Mouse (Mus musculus): ENCODE measurements around the gene Nfatc2ip.
A peak's percentile ranks its signal among the peaks of the same experiment; 100 is the strongest.

Nfatc2ip gene

DNA sequence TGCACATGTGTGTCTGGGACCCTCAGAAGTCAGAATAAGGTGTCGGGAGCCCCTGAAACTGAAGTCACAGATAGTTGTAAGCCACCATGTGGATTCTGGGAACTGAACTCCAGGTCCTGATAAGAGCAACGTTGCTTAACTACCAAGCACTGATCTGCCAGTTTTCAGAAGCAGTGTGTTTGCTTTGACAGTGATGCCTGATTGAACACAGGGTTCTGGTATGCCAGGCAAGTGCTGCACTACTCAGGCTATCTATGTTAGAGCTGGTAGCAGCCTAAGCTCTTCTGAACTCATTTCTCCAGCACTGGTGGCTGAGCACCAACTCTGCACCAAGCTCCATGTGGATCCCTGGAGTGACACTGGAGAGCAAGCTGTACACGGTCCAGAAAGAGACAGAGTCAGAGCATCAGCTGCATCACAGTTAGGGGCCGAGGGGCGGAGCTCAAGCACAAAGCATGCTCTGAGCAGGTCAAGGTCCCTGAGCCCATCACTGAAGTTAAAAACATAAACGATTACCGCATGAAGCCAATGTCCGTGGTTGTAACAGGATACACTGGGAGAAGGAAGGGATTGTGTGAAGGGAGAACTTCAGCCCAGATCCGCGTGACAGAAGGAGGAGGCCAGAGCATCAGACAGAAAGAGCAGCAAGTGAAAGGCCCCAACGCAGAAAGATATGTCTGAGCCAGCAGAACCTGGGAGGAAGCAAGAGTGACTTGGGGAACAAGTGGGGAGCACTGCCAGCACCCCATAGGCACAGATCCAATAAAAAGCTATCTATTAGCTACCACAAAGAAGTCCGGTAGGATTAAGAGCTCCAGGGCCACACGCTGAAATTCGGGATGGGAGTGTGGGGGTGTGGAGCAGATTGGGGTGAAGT is 41.6 kb downstream of the Nfatc2ip start:
- no peak for DNase-seq

DNA sequence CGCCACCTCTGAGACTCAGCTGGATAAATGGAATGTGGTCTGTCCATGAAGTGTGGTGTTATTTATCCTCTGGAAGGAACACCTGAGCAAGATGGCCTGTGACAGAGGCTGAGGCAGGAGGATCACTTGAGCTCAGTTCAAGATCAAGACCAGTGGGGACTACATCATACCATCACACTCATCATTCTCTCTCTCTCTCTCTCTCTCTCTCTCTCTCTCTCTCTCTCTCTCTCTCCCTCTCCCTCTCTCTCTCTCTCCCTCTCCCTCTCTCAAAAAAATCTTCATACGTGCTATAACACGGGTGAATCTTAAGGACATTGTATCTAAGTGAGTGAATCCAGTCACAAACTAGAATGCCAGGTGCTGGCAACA is 42.6 kb downstream of the Nfatc2ip start:
- DNase-seq = no peak

DNA sequence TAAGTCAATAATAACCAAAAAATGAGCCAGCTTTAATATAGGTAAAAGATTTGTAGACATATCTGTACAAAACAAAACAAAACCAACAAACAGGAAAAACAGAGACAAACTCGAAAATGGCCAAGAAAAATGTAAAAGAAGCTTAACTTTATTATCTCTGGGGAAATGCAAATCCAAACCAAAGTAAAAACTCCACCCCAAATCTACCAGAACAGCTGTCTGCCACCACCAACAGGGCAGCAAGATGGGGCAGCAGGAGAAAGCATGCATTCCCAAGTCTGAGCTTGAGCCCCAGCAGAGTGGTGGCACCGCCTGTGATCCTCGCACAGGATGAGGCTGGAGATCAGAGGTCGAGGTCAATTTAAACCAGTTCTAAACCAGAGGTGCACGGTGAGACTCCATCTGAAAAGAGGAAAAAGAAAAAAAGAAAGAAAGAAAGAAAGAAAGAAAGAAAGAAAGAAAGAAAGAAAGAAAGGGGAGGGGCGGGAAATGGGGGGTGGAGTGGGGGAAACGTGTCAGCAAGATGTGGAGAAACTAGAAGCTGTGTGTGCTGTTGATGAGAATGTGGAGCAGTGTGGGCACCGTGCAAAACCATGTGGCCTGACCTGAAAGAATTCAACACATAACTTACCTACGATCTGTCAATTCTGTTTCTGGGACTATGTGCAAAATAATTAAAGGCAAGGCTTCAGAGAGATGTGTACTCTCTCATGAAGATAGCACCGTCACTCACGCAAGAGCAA is 43.1 kb downstream of the Nfatc2ip start:
- no peak for DNase-seq

DNA sequence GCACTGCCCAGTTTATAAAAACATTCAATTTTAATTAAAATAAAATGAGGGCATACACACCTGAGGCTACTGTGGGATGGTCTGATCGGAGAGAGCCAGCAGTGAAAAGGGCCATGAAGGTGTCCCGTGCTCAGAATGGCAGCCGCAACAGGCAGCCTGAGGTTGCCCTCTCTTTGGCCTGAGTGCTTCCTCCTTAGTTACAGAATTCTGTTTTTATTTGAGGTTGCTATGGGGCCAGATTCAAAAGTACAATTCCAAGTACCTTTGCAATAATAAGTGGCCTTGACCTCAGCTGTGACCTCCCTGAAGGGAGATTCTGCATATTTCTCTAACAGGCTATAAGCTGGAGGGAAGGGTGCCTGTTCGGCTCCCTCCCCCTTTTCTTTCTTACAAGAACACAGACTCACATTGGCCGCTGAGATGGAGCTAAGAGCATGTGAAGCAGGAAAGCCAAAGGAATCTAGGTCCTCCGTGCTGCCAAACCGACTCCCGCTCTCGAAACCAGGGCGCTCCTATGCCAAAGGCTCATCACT is 45.1 kb downstream of the Nfatc2ip start:
- peak; percentile 77 to 88 for DNase-seq

GRCm38 (mm10) chr7:126350748-126351418 is 45.7 kb downstream of the Nfatc2ip start:
- DNase-seq = peak in 1 of 2 experiments; percentile 31

DNA sequence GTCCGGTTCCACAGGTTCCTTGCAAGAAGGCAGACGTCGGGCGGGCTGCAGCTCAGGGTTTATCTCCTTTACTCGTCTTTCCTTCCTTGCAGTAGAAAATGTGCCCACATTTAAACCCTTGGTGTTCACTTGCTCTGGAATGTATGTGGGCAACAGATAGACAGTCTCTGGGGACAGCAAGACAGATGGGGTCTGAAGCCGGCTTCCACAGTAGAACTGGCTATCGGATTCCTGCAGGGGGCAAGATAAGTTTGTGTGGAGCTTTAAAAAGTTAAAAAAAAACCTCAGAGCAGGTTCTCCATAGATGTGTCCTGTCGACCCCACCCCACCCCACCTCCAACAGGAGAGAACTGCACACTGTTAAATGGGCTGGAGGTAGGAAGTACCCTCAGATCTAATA is 48.2 kb downstream of the Nfatc2ip start:
- DNase-seq = no peak

GRCm38 (mm10) chr7:126347098-126347497 is 49.4 kb downstream of the Nfatc2ip start:
- DNase-seq = no peak

GRCm38 (mm10) chr7:126345969-126346368 is 50.6 kb downstream of the Nfatc2ip start:
- no peak for DNase-seq

DNA sequence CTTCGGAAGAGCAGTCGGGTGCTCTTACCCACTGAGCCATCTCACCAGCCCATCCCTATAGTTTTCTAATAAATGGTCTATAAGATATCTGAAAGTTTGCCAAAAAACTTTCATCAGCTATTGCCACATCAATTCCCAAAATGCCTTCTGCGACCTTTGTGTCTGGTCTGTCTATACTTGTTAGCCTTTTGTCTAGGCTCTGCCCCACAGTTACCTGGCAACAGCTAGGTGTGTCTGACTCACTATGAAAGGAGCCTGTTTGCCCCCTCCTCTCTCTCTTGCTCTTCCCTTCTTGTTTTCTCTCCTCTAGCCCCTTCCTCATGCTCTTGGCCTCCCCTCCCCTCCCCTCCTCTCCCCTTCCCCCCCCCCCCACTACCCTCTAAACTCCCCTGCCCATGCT is 51.0 kb downstream of the Nfatc2ip start:
- peak in 1 of 2 experiments; percentile 28 for DNase-seq

GRCm38 (mm10) chr7:126340896-126341295 is 55.6 kb downstream of the Nfatc2ip start:
- DNase-seq = no peak

DNA sequence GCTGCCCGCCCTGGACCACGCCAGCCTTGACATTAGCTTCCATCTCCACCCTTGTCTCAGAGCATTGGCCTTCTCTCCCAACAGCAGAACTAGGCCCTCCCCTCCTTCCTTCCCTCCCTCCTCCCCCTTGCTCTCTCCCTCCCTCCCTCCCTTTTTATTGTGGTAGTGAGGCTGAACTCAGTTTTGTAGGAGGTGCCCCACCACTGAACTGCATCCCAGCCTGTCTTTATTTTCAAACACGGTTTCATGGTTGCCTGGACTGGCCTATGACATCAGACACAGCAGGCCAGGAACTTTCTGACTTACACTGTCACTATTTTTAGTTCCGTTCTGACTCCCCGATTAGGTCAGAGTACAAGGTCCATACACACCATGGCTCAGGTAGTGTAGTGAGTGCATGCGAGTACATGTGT is 56.3 kb downstream of the Nfatc2ip start:
- no peak for DNase-seq

DNA sequence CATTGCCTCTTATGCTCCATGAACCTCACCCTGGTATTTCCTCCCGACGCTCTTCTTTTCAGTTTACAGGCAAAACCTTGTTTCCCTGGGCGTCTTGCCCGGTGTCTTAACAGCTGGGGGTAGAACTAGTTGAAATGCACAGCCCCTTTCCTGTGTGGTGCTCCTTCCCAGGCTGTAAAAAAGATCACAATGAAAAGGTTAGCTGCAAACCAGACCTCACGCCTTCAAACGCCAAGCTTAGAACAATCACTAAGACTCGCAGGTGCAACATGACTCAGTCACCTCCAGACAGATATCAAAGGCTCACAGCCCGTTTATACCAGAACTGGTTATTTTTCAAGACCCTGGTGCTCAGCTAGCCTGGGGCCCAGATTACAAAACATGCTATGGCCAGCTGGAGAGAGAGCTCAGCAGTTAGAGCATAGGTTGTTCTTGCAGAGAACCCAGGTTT is 57.0 kb downstream of the Nfatc2ip start:
- no peak for DNase-seq

DNA sequence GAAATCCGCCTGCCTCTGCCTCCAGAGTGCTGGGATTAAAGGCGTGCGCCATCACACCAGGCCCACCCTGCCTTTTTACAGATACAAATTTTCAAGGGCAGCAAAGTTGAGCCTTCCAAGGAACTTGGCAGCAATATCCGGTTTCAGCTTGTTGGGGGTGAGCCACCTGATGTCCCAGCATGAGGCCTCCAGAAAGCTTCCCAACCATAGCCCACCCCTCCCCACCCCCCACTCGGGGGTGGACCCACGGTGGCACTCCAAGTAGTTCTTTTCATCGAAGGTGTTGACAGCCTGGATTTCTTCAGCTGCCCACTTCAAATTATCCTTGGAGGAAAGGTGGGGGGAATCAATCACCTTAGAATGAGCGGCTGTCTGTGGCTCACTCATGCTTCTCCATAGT is 57.6 kb downstream of the Nfatc2ip start:
- DNase-seq = no peak

DNA sequence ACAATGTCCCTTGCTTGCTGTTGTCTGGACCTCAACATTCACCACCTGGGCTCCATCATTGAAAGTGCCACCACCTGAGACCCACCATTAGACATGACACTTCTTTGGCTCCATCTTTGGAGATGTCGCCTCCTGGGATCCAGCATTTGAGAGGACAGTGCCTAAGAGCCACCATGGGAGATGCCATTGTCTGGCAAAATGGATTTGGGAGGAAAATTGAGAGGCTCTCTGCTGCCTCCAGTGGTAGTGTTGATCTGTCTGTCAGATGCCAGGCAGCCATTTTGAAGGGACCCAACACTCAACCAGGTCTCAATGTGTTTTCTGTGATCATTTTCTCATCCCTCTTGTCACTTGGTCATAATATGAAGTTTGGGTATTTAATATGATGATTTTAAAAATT is 61.0 kb downstream of the Nfatc2ip start:
- DNase-seq = no peak

Data from lung, adult 18-20 months (tissue).